Mouse (Mus musculus) testis, adult 2 months (tissue): ENCODE results near the gene Wdr89. TPM values are rescaled to one million over a fixed set of nuclear protein-coding genes. Genes with fewer than 3 reads are reported as not detected.
"Not testable (repeated sequence)": the region's sequence is repeated elsewhere in the genome, so short reads cannot be mapped to it uniquely, and the experiment has no call there.

ENCODE experiments used
- H3K27ac ChIP-seq: fragments of 200-500 bp; 2 replicates; pipeline ENCODE4 v1.5.1; 2012; ENCODE audit warnings: low read depth, low read length; ENCODE audit not compliant: control insufficient read depth, insufficient read depth
- H3K27me3 ChIP-seq: fragments of 200-500 bp; 2 replicates; pipeline ENCODE4 v1.6.1; 2012; ENCODE audit warnings: mild to moderate bottlenecking, low read length, moderate library complexity; ENCODE audit not compliant: control insufficient read depth, insufficient read depth
- H3K36me3 ChIP-seq: fragments of 200-500 bp; 2 replicates; pipeline ENCODE4 v1.6.1; 2012; ENCODE audit warnings: mild to moderate bottlenecking, low read length; ENCODE audit not compliant: control insufficient read depth, insufficient read depth
- H3K4me1 ChIP-seq: fragments of 200-500 bp; 2 replicates; pipeline ENCODE4 v1.6.1; 2012; ENCODE audit warnings: low read length; ENCODE audit not compliant: control insufficient read depth, insufficient read depth
- H3K4me3 ChIP-seq: fragments of 200-500 bp; 2 replicates; pipeline ENCODE4 v1.5.1; 2012; ENCODE audit warnings: low read depth, mild to moderate bottlenecking, low read length, moderate library complexity, mixed read lengths; ENCODE audit not compliant: control insufficient read depth
- CTCF ChIP-seq: fragments of 200-500 bp; IDR thresholded peaks from 2 replicates; pipeline ENCODE4 v1.5.1; 2012; ENCODE audit warnings: low read depth, mild to moderate bottlenecking, inconsistent platforms, low read length, moderate library complexity; ENCODE audit not compliant: control insufficient read depth, insufficient read depth, insufficient replicate concordance
- POLR2A ChIP-seq: fragments of 200-500 bp; IDR thresholded peaks from 2 replicates; pipeline ENCODE4 v1.6.1; 2012; ENCODE audit warnings: low read depth, mild to moderate bottlenecking, inconsistent platforms, low read length, moderate library complexity; ENCODE audit not compliant: control insufficient read depth
- polyA plus RNA-seq: library from polyadenylated mRNA; depleted of rRNA; stranded (reverse); fragments of >200 nt; gene quantifications from 2 replicates; pipeline ENCODE4 v1.2.3, GENCODE M21; 2012; rRNA removed

Gene Wdr89
- 1.1 and 1.4 TPM in 2 replicates for polyA plus RNA-seq

DNA sequence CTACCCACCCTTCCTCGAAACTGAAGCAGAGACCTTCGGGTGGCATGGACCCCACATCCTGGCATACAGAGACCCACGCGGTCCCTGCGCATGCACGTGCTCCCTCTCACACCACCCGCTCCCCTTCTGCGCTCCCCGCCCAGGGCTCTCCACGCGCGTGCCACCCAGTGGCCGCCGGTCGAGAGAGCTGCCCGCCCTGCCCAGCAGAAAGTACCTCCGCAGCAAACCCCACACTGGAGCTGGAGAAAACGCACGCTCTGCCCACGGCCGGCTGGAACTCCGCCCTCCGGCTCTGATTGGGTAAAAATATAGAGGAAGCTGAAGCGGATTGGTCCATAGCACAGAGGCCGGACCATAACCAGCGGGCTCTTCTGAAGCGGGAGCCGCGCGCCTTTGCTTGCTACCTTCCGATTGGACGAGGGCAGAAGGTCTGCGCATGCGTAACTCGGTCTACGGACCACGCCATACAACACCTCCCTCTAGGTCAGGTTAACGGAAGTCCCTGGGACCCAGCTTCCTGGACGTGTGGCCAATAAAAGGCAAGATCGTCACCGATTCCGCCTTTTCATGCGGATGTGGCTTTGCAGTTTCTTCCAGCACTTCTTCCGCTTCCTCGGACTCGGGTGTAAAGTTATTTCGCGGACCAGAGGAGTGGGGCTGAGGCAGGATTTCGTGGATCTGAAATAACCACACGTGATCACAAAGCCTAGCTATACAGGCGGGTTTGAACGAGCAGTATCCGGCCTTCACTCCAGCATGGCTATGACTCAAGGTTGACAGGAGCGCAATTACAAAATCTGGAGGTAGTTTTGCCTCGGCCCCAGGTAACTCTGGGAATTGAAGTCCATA is at the start of gene Wdr89:
Gene Wdr89 (minus strand): TSS at position 280 of the 849 bp plus-strand sequence.
- Histone ChIP-seq H3K4me3 (peak within 1 kb of the TSS; percentile 93), H3K4me1 (peaks cover 7% of the 10 kb centered on the region)
- no peak for TF ChIP-seq CTCF
- TF ChIP-seq POLR2A, result peak; percentile 74

DNA sequence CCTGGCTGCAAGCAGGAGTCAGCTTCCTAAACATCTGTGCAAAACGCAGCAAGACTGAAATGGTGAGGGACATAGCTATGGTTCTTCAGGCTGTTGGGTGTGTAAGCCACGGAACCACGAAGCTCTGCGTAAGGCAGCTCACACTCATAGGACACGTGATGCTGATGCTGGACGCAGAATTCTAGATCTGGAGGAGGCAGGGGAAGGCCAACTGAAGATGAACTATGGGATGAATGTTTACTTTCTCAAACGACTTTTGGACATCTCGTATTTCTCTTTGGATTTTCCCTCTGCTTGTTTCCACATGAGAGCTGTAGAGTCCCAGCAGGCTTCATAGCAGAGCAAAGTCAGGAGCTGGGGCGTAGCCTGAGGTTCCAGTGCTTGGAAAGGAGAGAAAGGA is 44.3 kb upstream of the Wdr89 start:
- H3K27me3 ChIP-seq, result no peaks in the 10 kb centered on the region
- no peaks in the 10 kb centered on the region for H3K4me1 ChIP-seq
- no peaks in the 10 kb centered on the region for H3K36me3 ChIP-seq
- H3K27ac ChIP-seq, result no peak overlapping the region
- no peak overlapping the region for H3K4me3 ChIP-seq
- TF ChIP-seq POLR2A, result no peak
- TF ChIP-seq CTCF, result no peak

More for the DNA sequence above, at the start of gene Wdr89:
- no peaks in the 10 kb centered on the region; the same call in 1 of the 2 replicates for H3K36me3 ChIP-seq
- H3K27ac ChIP-seq, result peak within 1 kb of the TSS; percentile 93
- H3K27me3 ChIP-seq, result no peaks in the 10 kb centered on the region

DNA sequence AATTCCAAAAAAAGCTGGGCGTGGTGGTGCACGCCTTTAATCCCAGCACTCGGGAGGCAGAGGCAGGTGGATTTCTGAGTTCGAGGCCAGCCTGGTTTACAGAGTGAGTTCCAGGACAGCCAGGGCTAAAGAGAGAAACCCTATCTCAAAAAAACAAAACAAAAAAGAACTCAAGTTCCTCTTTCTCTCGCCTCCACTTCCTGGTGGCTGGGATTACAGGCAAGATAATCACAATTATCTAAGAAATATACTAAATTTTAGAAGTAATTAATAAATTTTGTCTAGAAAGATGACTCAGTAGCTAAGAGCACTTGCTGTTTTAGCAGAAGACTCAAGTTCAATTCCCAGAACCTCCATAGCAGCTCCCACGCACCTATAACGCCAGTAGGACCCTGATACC is 43.6 kb upstream of the Wdr89 start:
- not testable (repeated sequence) for H3K36me3 ChIP-seq, H3K27me3 ChIP-seq, H3K4me3 ChIP-seq, H3K4me1 ChIP-seq, H3K27ac ChIP-seq

DNA sequence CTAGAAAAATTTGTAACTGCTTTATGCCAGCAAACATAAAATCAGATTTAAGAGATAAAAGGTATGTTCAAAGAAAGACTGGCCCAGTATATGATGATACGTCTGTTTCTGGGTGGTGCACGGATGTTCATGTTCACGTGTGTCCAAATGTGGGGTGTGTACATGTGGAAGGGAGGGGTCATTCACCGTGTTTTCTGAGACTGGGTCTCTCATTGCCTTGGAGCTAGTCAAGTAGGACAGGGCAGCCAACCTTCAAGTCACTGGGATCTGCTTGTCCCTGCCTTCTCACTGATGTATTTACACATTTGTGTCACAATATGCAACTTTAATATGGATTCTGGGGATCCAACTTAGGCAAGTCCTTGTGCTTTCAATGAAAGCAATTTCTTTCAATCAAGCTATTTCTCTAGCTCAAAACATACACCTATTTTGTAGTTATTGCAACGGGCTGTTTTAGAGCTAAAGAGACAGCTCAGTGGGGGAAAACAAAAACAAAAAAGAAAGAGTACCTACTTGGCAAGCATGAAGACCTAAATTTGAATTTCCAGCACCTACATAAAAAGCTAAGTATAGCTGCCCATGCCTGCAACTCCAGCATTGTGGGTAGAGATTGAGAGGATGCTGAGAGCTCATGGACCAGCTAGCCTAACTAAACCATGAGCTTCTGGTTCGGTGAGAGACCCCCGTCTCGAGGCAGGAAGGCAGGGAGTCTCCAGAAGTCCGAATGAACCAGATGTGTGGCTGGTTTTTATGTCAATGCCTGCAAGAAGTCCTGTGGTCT is 41.4 kb upstream of the Wdr89 start:
- Histone ChIP-seq H3K27me3 (no peaks in the 10 kb centered on the region), H3K4me3 (no peak overlapping the region), H3K4me1 (no peaks in the 10 kb centered on the region), H3K36me3 (no peaks in the 10 kb centered on the region), H3K27ac (no peak overlapping the region)
- TF ChIP-seq CTCF (no peak), POLR2A (no peak)

DNA sequence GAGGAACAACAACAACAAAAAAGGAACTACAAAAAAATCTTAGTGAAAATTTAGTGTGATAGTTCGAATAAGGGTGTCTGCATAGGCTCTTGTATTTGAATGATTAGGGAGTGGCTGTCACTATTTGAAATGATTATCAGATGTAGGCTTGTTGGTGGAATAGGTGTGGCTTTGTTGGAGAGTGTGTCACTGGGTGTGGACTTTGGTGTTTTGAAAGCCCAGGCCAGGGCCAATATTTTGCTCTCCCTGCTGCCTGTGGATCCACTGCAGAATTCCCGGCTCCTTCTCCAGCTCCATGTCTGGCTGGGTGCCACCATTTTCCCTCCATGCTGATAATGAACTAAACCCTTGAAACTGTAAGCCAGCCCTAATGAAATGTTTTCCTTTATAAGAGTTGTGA is 40.2 kb upstream of the Wdr89 start:
- H3K4me1 ChIP-seq, result no peaks in the 10 kb centered on the region
- TF ChIP-seq POLR2A (no peak), CTCF (no peak)
- H3K27ac ChIP-seq, result no peak overlapping the region
- no peaks in the 10 kb centered on the region for H3K27me3 ChIP-seq
- H3K4me3 ChIP-seq, result no peak overlapping the region
- no peaks in the 10 kb centered on the region for H3K36me3 ChIP-seq

DNA sequence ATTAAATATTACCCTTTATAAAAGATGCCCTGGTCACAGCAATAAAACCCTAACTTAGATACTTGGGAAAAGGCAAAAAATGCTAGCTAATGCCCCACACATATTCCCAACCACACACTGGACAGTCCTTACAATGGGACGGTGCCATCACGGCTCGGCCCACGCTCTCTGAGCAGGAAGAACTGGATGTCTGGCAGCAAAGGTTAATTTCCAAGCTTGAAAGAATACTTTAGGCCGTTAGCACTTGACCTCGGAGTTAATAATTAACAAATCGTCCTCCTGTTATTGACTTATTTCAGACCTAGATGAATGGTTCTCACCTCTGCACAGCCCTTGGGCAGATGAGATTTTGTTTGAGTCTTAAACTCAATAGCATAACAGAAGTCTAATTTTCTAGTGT is 37.3 kb upstream of the Wdr89 start:
- no peak for TF ChIP-seq POLR2A
- TF ChIP-seq CTCF, result no peak
- Histone ChIP-seq H3K4me3 (no peak overlapping the region), H3K27me3 (no peaks in the 10 kb centered on the region), H3K27ac (no peak overlapping the region), H3K36me3 (no peaks in the 10 kb centered on the region), H3K4me1 (peaks cover 5% of the 10 kb centered on the region)

DNA sequence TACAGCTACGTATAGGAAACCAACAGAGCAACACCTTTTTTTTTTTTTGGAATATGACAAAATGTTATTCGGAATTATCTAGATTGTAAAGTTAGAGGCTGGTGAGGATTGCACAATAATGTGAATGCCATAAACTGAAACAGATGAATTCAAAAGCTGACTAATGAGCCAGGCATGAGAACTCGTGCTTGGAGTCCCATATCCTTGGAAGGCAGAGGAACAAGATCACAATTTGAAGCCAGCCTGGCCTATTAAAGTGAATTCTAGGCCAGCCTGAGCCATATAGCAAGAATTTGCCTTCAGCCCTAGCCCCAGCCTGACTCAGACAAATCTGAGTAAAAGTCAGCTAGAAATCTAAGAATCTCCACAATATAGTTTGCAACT is 33.4 kb upstream of the Wdr89 start:
- Histone ChIP-seq H3K36me3 (no peaks in the 10 kb centered on the region), H3K4me1 (peaks cover 10% of the 10 kb centered on the region), H3K27ac (no peak overlapping the region), H3K4me3 (no peak overlapping the region), H3K27me3 (no peaks in the 10 kb centered on the region)
- TF ChIP-seq POLR2A (no peak), CTCF (no peak)
